Mouse (Mus musculus): Measurements from ENCODE around the gene Eps15.

Eps15 gene

DNA sequence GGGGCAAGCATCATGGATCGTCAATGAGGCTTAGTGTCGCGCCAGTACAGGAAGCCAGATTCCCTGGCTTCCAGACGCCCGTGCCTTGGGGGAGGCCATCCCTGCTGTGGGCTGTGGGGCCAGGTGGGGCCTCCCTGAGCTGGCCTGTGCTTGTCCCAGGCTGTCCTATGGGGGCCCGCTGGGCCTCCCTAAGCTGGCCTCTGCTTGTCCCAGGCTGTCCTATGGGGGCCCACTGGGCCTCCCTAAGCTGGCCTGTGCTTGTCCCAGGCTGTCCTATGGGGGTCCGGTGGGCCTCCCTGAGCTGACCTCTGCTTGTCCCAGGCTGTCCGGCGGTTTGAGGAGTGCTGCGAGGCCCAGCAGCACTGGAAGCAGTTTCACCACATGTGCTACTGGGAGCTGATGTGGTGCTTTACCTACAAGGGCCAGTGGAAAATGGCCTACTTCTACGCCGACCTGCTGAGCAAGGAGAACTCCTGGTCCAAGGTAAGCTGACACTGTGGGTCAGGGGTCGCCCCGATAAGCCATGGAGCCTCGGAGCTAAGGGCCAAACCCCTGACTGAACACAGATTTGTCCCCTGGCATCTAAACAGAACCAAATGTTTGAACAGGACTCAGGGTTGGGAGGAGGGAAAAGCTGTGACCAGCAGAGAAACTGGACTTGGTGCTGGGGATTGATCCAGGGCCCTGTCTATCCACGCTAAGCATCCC lies 152.8 kb downstream of the Eps15 start:
- in situ Hi-C loops (cut with MboI, MseI): no loop called here

DNA sequence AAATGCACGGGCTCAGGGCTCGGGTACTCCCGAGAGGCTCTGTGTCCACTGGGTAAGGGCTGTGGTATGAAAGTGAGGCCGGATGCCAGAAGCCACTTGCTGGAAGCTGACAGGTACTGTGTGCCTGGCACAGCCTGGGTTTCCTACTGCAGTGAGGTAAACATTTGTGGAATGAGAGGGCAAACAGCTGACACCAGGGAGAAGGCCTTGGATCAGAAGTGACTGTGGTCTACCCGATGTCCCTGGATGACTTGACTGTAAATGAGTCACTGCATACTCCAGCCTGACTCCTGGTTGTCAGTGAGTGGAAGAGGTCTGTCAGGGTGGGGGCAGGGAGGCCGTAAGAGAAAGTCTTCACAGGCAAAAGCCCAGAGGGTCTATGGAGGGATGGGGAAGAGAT lies 153.6 kb downstream of the Eps15 start:
- in situ Hi-C loops (cut with MboI, MseI): no loop called here

DNA sequence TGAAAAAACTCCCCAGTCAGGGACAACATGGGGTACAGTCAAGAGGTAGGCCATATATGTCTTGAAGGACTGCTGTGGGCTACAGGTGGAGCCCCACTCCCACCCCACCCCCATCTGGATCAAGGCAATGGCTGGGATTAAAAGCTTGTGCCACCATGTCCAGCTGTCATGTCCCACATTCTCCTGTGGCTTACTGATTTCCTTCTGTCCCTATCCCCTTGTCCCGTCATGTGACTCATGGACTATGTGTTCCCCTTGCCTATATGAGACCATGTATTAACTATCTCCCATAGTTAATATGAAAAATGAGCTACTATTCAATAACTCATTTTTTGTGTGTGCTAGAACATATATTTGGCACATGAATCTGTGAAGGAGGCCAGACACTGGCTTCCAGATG lies 154.2 kb downstream of the Eps15 start:
- in situ Hi-C loops (cut with MboI, MseI): no loop called here
